Mouse (Mus musculus): ENCODE data around the gene Rasgef1b. TPM values are rescaled to one million over a fixed set of nuclear protein-coding genes. Genes with fewer than 3 reads are reported as not detected.

Rasgef1b gene
- polyA plus RNA-seq, 1 experiment from 2014 or later = 15.6 TPM

DNA sequence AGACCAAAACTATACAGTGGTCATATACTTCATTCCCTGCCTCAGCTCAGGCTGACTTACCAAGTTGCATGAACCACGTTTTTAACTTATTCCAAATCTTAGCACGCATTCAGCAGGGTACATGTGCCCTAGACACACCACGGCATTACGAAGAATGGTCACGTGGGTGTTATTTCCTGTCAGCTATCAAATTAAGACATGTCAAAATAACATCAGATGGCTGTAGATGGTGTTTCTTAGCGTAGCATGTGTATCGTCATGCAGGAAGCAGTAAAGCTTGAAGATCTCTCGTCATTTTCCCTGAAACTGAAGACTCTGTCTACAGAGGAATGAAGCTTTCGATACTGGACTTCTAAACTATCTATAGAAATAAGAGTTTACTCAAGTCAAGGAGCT, 251.4 kb downstream of the Rasgef1b start:
- 88% methylated on average over 9 of the region's 9 CpGs for WGBS
- no peak for ATAC-seq (ENCODE audit: insufficient read depth, low FRiP score)

GRCm38 (mm10) chr5:99476640-99477419, 252.0 kb downstream of the Rasgef1b start:
- peaks cover 15% of the 10 kb centered on the region for H3K4me1 ChIP-seq (ENCODE audit: control insufficient read depth, insufficient read depth, low read length)
- no peak overlapping the region for H3K27ac ChIP-seq (ENCODE audit: low read length)
- H3K36me3 ChIP-seq (ENCODE audit: control insufficient read depth, insufficient read depth, low read length) = no peaks in the 10 kb centered on the region
- no peak overlapping the region for H3K4me3 ChIP-seq (replicated peaks; ENCODE audit: low read length)
- 73% methylated on average over 6 of the region's 6 CpGs for WGBS
- no peak overlapping the region for H3K4me2 ChIP-seq (ENCODE audit: low read depth, low read length)
- no peaks in the 10 kb centered on the region for H3K27me3 ChIP-seq (ENCODE audit: control insufficient read depth, insufficient read depth, low read length)
- no peak overlapping the region for H3K9ac ChIP-seq (ENCODE audit: low read length)
- ATAC-seq (ENCODE audit: insufficient read depth, low FRiP score) = no peak
- H3K9me3 ChIP-seq (replicated peaks; ENCODE audit: control insufficient read depth, low read length) = no peaks in the 10 kb centered on the region

More for the DNA sequence above, 251.4 kb downstream of the Rasgef1b start:
- H3K4me1 ChIP-seq (ENCODE audit: control insufficient read depth, insufficient read depth, low read length) = peaks cover 15% of the 10 kb centered on the region
- no peak overlapping the region for H3K27ac ChIP-seq (ENCODE audit: low read length)
- H3K4me2 ChIP-seq (ENCODE audit: low read depth, low read length) = no peak overlapping the region
- no peaks in the 10 kb centered on the region for H3K27me3 ChIP-seq (ENCODE audit: control insufficient read depth, insufficient read depth, low read length)
- no peaks in the 10 kb centered on the region for H3K36me3 ChIP-seq (ENCODE audit: control insufficient read depth, insufficient read depth, low read length)
- no peak overlapping the region for H3K9ac ChIP-seq (ENCODE audit: low read length)
- no peaks in the 10 kb centered on the region for H3K9me3 ChIP-seq (replicated peaks; ENCODE audit: control insufficient read depth, low read length)
- H3K4me3 ChIP-seq (replicated peaks; ENCODE audit: low read length) = no peak overlapping the region

DNA sequence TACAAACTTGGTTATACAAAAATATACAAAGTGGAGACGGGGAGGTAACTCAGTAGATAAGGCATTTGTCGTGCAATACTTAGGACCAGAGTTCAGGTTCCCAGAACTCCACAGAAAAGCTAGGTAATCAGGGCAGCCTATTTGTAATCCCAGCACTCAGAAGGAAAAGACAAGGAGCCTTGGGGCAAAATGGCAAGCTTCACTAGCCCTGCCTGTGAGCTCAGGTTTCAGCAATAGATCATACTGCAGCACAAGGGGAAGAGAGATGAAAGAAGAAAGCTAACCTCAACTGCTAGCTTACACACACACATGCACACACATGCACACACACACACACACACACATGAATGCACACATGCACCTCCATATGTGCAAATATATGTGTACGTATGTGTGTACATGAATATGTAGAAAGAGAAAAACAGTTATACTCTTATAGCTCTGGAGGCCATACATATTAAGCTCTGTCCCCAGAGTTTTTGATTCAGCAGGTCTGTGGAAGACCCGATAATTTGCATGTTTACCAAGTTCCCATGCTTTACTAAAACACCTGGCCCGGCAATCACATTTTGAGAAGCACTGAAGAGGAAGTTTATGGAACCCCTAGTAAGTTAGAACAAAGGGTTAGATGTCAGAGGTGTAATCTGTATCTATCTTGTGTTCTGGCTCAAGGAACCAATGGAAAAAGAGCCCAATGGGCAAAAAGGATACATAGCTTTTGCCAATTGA, 256.1 kb downstream of the Rasgef1b start:
- H3K9me3 ChIP-seq (replicated peaks; ENCODE audit: control insufficient read depth, low read length) = no peaks in the 10 kb centered on the region
- WGBS = 53% methylated on average over 5 of the region's 5 CpGs
- H3K4me3 ChIP-seq (replicated peaks; ENCODE audit: low read length) = no peak overlapping the region
- H3K4me1 ChIP-seq (ENCODE audit: control insufficient read depth, insufficient read depth, low read length) = no peaks in the 10 kb centered on the region
- no peaks in the 10 kb centered on the region for H3K27me3 ChIP-seq (ENCODE audit: control insufficient read depth, insufficient read depth, low read length)
- no peak overlapping the region for H3K4me2 ChIP-seq (ENCODE audit: low read depth, low read length)
- H3K9ac ChIP-seq (ENCODE audit: low read length) = no peak overlapping the region
- ATAC-seq (ENCODE audit: insufficient read depth, low FRiP score) = no peak
- no peak overlapping the region for H3K27ac ChIP-seq (ENCODE audit: low read length)
- no peaks in the 10 kb centered on the region for H3K36me3 ChIP-seq (ENCODE audit: control insufficient read depth, insufficient read depth, low read length)

DNA sequence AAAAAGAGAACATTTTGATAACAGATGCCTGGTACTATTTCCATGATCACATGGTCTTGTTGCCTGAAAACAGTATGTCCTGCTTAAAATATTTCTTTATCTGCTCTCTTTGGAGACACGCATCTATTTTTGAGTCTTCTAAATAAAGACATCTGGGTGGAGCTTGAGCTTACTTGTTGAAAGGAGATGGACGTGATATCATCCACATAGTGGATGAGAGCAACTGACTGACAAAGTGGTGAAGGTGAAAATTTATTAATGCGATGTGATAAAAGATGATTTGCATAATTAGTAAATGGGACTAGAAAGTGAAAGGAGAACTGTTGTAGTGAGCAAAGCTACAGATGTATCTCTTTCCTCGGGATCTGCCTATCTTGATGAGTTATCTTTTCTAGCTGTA, 257.1 kb downstream of the Rasgef1b start:
- no peak for ATAC-seq (ENCODE audit: insufficient read depth, low FRiP score)
- Histone ChIP-seq H3K9ac (ENCODE audit: low read length) (no peak overlapping the region), H3K9me3 (replicated peaks; ENCODE audit: control insufficient read depth, low read length) (no peaks in the 10 kb centered on the region), H3K27ac (ENCODE audit: low read length) (no peak overlapping the region), H3K4me1 (ENCODE audit: control insufficient read depth, insufficient read depth, low read length) (no peaks in the 10 kb centered on the region), H3K4me3 (replicated peaks; ENCODE audit: low read length) (no peak overlapping the region), H3K27me3 (ENCODE audit: control insufficient read depth, insufficient read depth, low read length) (no peaks in the 10 kb centered on the region), H3K4me2 (ENCODE audit: low read depth, low read length) (no peak overlapping the region), H3K36me3 (ENCODE audit: control insufficient read depth, insufficient read depth, low read length) (no peaks in the 10 kb centered on the region)
- WGBS = 75% methylated on average over 4 of the region's 4 CpGs

- Histone ChIP-seq H3K4me1 (ENCODE audit: control insufficient read depth, insufficient read depth, low read length) (no peaks in the 10 kb centered on the region), H3K27me3 (ENCODE audit: control insufficient read depth, insufficient read depth, low read length) (no peaks in the 10 kb centered on the region), H3K4me3 (replicated peaks; ENCODE audit: low read length) (no peak overlapping the region), H3K4me2 (ENCODE audit: low read depth, low read length) (no peak overlapping the region), H3K36me3 (ENCODE audit: control insufficient read depth, insufficient read depth, low read length) (no peaks in the 10 kb centered on the region), H3K9me3 (replicated peaks; ENCODE audit: control insufficient read depth, low read length) (no peaks in the 10 kb centered on the region), H3K27ac (ENCODE audit: low read length) (no peak overlapping the region), H3K9ac (ENCODE audit: low read length) (no peak overlapping the region)
- ATAC-seq (ENCODE audit: insufficient read depth, low FRiP score) = no peak
Observed at GRCm38 (mm10) chr5:99470613-99471012, 258.3 kb downstream of the Rasgef1b start.

GRCm38 (mm10) chr5:99459007-99459406, 269.9 kb downstream of the Rasgef1b start:
- no peak overlapping the region for H3K9ac ChIP-seq (ENCODE audit: low read length)
- H3K27me3 ChIP-seq (ENCODE audit: control insufficient read depth, insufficient read depth, low read length) = no peaks in the 10 kb centered on the region
- no peaks in the 10 kb centered on the region for H3K9me3 ChIP-seq (replicated peaks; ENCODE audit: control insufficient read depth, low read length)
- no peaks in the 10 kb centered on the region for H3K36me3 ChIP-seq (ENCODE audit: control insufficient read depth, insufficient read depth, low read length)
- H3K4me2 ChIP-seq (ENCODE audit: low read depth, low read length) = no peak overlapping the region
- WGBS = 81% methylated on average over 6 of the region's 6 CpGs
- H3K27ac ChIP-seq (ENCODE audit: low read length) = no peak overlapping the region
- ATAC-seq (ENCODE audit: insufficient read depth, low FRiP score) = no peak
- H3K4me3 ChIP-seq (replicated peaks; ENCODE audit: low read length) = no peak overlapping the region
- H3K4me1 ChIP-seq (ENCODE audit: control insufficient read depth, insufficient read depth, low read length) = no peaks in the 10 kb centered on the region

- Histone ChIP-seq H3K36me3 (ENCODE audit: control insufficient read depth, insufficient read depth, low read length) (no peaks in the 10 kb centered on the region), H3K27ac (ENCODE audit: low read length) (no peak overlapping the region), H3K9ac (ENCODE audit: low read length) (no peak overlapping the region), H3K4me3 (replicated peaks; ENCODE audit: low read length) (no peak overlapping the region), H3K27me3 (ENCODE audit: control insufficient read depth, insufficient read depth, low read length) (no peaks in the 10 kb centered on the region), H3K9me3 (replicated peaks; ENCODE audit: control insufficient read depth, low read length) (no peaks in the 10 kb centered on the region), H3K4me2 (ENCODE audit: low read depth, low read length) (no peak overlapping the region), H3K4me1 (ENCODE audit: control insufficient read depth, insufficient read depth, low read length) (no peaks in the 10 kb centered on the region)
- no peak for ATAC-seq (ENCODE audit: insufficient read depth, low FRiP score)
- WGBS = 91% methylated on average over 3 of the region's 3 CpGs
Observed at GRCm38 (mm10) chr5:99457291-99457690, 271.6 kb downstream of the Rasgef1b start.

DNA sequence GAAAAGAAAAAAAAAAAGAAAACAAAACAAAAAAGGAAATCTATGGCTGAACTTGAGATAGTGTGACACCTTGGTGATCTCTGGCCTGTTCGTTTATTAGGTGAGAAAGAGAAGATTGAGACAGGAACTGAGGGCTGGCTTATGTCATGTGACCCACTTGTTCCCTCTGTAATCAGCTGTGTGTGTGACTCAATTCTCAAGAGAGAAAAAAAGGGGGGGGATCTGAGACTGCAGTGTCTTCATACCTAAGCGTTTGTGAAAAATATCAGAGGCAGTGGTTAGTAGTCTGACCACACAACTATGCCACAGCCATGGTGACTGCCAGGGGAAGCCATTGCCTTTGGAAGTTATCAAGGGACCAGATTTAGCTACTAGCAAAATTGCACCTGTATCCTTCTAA, 276.9 kb downstream of the Rasgef1b start:
- 43% methylated on average over 2 of the region's 2 CpGs for WGBS
- no peaks in the 10 kb centered on the region for H3K4me1 ChIP-seq (ENCODE audit: control insufficient read depth, insufficient read depth, low read length)

DNA sequence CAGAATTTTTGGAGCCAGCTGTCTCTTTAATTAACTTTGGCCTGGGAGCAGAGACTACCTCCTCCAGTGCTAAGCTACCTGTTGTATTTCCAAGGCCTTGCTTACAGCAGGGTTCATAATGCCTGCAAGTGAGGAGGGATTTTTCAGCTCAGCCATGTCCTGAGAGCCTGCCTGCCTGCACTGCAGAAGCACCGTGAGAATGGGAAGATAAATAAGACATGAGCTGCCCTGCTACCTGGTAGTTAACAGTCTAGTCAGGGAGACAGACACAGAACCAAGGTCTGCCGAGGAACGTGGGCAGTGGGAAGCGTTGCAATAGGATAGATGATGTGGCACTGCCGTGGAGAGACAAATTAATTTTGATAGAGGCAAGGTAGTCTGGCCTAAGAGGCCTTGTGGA, 277.4 kb downstream of the Rasgef1b start:
- no peak for ATAC-seq (ENCODE audit: insufficient read depth, low FRiP score)
- Histone ChIP-seq H3K27ac (ENCODE audit: low read length) (no peak overlapping the region), H3K4me2 (ENCODE audit: low read depth, low read length) (no peak overlapping the region), H3K4me1 (ENCODE audit: control insufficient read depth, insufficient read depth, low read length) (no peaks in the 10 kb centered on the region), H3K9ac (ENCODE audit: low read length) (no peak overlapping the region), H3K27me3 (ENCODE audit: control insufficient read depth, insufficient read depth, low read length) (no peaks in the 10 kb centered on the region), H3K36me3 (ENCODE audit: control insufficient read depth, insufficient read depth, low read length) (no peaks in the 10 kb centered on the region), H3K9me3 (replicated peaks; ENCODE audit: control insufficient read depth, low read length) (no peaks in the 10 kb centered on the region), H3K4me3 (replicated peaks; ENCODE audit: low read length) (no peak overlapping the region)
- WGBS = 57% methylated on average over 5 of the region's 5 CpGs

More for the DNA sequence above, 276.9 kb downstream of the Rasgef1b start:
- Histone ChIP-seq H3K27me3 (ENCODE audit: control insufficient read depth, insufficient read depth, low read length) (no peaks in the 10 kb centered on the region), H3K9me3 (replicated peaks; ENCODE audit: control insufficient read depth, low read length) (no peaks in the 10 kb centered on the region), H3K4me3 (replicated peaks; ENCODE audit: low read length) (no peak overlapping the region), H3K9ac (ENCODE audit: low read length) (no peak overlapping the region), H3K36me3 (ENCODE audit: control insufficient read depth, insufficient read depth, low read length) (no peaks in the 10 kb centered on the region), H3K4me2 (ENCODE audit: low read depth, low read length) (no peak overlapping the region), H3K27ac (ENCODE audit: low read length) (no peak overlapping the region)
- ATAC-seq (ENCODE audit: insufficient read depth, low FRiP score) = no peak
